Mouse (Mus musculus) liver, adult 2 months (tissue): ENCODE data around the gene Afm. TPM values are rescaled to one million over a fixed set of nuclear protein-coding genes. Genes with fewer than 3 reads are reported as not detected.
A peak's percentile ranks its signal among the peaks of the same experiment; 100 is the strongest.

Experiments
- DNase-seq: peaks from one replicate; pipeline ENCODE4 v3.0.0-alpha.2; 2011; ENCODE audit warnings: low read depth, low spot score; ENCODE audit errors: extremely low read depth
- H3K27ac ChIP-seq: fragments of 200-500 bp; replicated peaks from 2 replicates; pipeline ENCODE4 v1.5.1; 2012; ENCODE audit warnings: low read depth, mild to moderate bottlenecking, control low read depth, inconsistent platforms, low read length; ENCODE audit not compliant: insufficient read depth
- H3K27me3 ChIP-seq: fragments of 200-500 bp; 2 replicates; pipeline ENCODE4 v1.6.1; 2012; ENCODE audit warnings: mild to moderate bottlenecking, moderate library complexity, low read length, inconsistent platforms; ENCODE audit not compliant: control insufficient read depth, insufficient read depth
- H3K36me3 ChIP-seq: fragments of 200-500 bp; 2 replicates; pipeline ENCODE4 v1.6.1; 2012; ENCODE audit warnings: low read length, inconsistent platforms; ENCODE audit not compliant: control insufficient read depth, insufficient read depth
- H3K4me1 ChIP-seq: fragments of 200-500 bp; 2 replicates; pipeline ENCODE4 v1.6.1; 2011; ENCODE audit warnings: low read length; ENCODE audit not compliant: control insufficient read depth, insufficient read depth
- H3K4me3 ChIP-seq: fragments of 200-500 bp; 2 replicates; pipeline ENCODE4 v1.5.1; 2011; ENCODE audit warnings: low read depth, mild to moderate bottlenecking, control low read depth, low read length, moderate library complexity; ENCODE audit not compliant: insufficient read depth
- H3K79me2 ChIP-seq: fragments of 200-500 bp; 2 replicates; pipeline ENCODE4 v1.6.1; 2012; ENCODE audit warnings: inconsistent platforms, mild to moderate bottlenecking, low read length, moderate library complexity; ENCODE audit not compliant: control insufficient read depth, insufficient read depth
- H3K9ac ChIP-seq: fragments of 200-500 bp; 2 replicates; pipeline ENCODE4 v1.6.1; 2012; ENCODE audit warnings: low read depth, mild to moderate bottlenecking, control low read depth, inconsistent platforms, low read length
- CTCF ChIP-seq: fragments of 200-500 bp; IDR thresholded peaks from 2 replicates; pipeline ENCODE4 v1.5.1; 2011; ENCODE audit warnings: low read depth, low read length, control low read depth
- POLR2A ChIP-seq: fragments of 200-500 bp; IDR thresholded peaks from 2 replicates; pipeline ENCODE4 v1.6.1; 2011; ENCODE audit warnings: low read length, control low read depth; ENCODE audit not compliant: insufficient read depth; ENCODE audit errors: extremely low read depth
- WGBS: fragments of 180-500 bp; shearing (Covaris S2); methylation state at CpG from one replicate; pipeline ENCODE4 v1.1.7; 2018; 5-methylcytosine and 5-hydroxymethylcytosine counted together
- polyA plus RNA-seq: library from polyadenylated mRNA; depleted of rRNA; stranded (reverse); fragments of >200 nt; gene quantifications from 2 replicates; pipeline ENCODE4 v1.2.3, GENCODE M21; 2012
- total RNA-seq: library from RNA; depleted of rRNA; stranded (reverse); fragments of >200 nt; gene quantifications from 2 replicates; pipeline ENCODE4 v1.2.3, GENCODE M21; 2014

The Afm gene
- total and polyA plus RNA-seq, 2 experiments = 108 to 234 TPM

DNA sequence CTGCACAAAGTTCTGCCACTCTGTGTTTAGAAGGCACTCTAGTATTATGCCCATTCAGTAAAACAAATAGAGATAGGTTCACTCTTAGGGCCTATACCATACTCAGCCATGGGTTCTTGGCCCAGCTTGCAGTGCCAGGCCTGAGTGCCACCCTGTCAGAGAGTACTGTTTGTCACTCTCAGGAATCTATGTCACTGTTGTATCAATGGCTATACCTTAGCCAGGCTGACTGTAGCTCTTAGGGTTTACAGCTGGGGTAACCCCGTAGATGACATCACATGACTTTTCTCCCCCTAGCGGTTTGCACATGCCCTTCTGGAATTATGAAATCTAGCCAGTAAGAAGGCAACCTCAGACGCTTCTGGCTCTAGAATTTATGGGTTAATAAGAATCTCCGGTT is 24.4 kb upstream of the Afm start:
- Histone ChIP-seq H3K36me3 (no peaks in the 10 kb centered on the region), H3K4me3 (no peak overlapping the region), H3K4me1 (peaks cover 2% of the 10 kb centered on the region; the same call in 1 of the 2 replicates), H3K27ac (no peak overlapping the region), H3K9ac (no peak overlapping the region), H3K79me2 (no peaks in the 10 kb centered on the region), H3K27me3 (no peaks in the 10 kb centered on the region)
- no peak for TF ChIP-seq CTCF
- no peak for TF ChIP-seq POLR2A
- WGBS = 61% methylated on average over 4 of the region's 4 CpGs
- DNase-seq = no peak

DNA sequence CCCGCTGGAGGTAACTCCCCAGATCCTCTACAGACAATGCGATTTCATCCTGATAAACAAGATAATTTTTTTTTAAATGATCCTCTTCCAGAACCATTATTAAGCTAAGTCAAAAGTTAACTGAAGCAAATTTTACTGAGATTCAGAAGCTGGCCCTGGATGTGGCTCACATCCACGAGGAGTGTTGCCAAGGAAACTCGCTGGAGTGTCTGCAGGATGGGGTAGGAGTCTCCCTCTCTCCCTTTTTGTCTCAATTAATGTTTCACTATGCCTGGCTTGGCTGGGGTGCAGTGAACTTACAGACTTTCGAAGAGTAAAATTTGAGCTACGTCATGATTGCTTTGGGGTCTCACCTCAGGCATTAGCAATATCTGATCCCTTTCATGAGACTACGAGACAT is 19.2 kb upstream of the Afm start:
- WGBS = 72% methylated on average over 7 of the region's 7 CpGs

DNA sequence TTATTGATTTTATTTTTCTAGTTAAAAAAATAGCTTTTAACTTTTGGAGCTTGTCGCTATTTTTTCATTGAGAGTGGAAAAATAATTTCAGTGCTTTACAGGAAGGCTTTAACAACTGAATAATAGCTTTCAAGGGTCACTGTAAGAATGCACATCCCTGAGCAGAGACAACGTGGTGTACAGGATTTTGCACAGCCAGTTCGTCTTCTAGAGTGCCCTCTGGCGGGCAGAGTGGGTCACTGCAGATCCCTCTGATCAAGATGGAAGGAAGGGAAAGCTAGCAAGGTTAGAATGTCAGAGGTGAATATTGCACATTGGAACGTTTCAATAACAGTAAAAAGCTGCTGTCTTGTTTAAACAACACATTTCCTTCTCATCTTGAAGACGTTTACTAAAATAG is 18.0 kb upstream of the Afm start:
- no peaks in the 10 kb centered on the region for H3K79me2 ChIP-seq
- H3K27me3 ChIP-seq = no peaks in the 10 kb centered on the region
- peak; percentile 61 for DNase-seq
- TF ChIP-seq CTCF = peak; percentile 89
- TF ChIP-seq POLR2A = no peak
- no peak overlapping the region for H3K27ac ChIP-seq
- no peak overlapping the region for H3K9ac ChIP-seq
- H3K4me1 ChIP-seq = no peaks in the 10 kb centered on the region
- no peaks in the 10 kb centered on the region for H3K36me3 ChIP-seq
- WGBS = 1% methylated on average over 6 of the region's 6 CpGs
- no peak overlapping the region for H3K4me3 ChIP-seq

More for the DNA sequence above, 19.2 kb upstream of the Afm start:
- no peaks in the 10 kb centered on the region for H3K4me1 ChIP-seq
- no peak for TF ChIP-seq POLR2A
- TF ChIP-seq CTCF = no peak
- H3K27me3 ChIP-seq = no peaks in the 10 kb centered on the region
- H3K27ac ChIP-seq = no peak overlapping the region
- H3K36me3 ChIP-seq = no peaks in the 10 kb centered on the region
- H3K9ac ChIP-seq = no peak overlapping the region
- no peak for DNase-seq
- H3K4me3 ChIP-seq = no peak overlapping the region
- no peaks in the 10 kb centered on the region for H3K79me2 ChIP-seq

DNA sequence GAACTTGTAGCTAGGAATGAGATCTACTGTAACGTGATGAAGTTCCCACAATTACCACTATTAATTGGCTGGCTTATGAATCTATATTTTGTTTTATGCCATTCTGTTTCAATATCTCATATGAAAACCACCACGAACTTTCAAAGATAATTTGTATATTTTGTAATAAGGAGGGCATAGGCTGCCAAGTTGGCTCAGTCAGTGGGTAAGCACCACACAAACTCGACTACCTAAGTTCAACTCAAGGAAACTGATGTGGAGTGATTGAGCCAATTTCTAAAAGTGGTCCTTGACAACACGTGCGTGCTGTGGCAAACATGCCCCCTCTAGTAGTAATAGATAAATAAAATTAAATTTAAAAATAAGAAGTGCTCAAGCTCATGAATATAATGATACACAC is 17.0 kb upstream of the Afm start:
- Histone ChIP-seq H3K9ac (no peak overlapping the region), H3K4me1 (no peaks in the 10 kb centered on the region), H3K27ac (no peak overlapping the region), H3K4me3 (no peak overlapping the region), H3K36me3 (no peaks in the 10 kb centered on the region), H3K79me2 (no peaks in the 10 kb centered on the region), H3K27me3 (no peaks in the 10 kb centered on the region)
- DNase-seq = no peak
- 56% methylated on average over 5 of the region's 5 CpGs for WGBS
- TF ChIP-seq CTCF = no peak
- TF ChIP-seq POLR2A = no peak

DNA sequence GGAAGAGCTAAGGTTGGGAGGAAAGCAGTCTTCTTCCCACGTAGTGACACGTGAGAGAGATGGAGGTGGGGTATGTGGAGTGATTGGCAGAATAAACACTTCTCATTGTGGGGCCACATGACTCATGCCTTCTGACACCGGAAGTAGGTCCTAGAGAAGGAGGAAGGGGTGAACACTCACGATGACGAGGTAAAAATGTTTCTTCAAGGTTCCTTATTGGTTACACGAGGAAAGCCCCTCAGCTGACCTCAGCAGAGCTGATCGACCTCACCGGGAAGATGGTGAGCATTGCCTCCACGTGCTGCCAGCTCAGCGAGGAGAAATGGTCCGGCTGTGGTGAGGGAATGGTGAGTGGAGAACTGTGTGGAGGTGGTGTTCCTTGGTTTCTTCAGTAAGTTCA is 14.0 kb upstream of the Afm start:
- Histone ChIP-seq H3K27ac (no peak overlapping the region), H3K4me3 (no peak overlapping the region), H3K27me3 (no peaks in the 10 kb centered on the region), H3K4me1 (no peaks in the 10 kb centered on the region), H3K36me3 (no peaks in the 10 kb centered on the region), H3K79me2 (no peaks in the 10 kb centered on the region), H3K9ac (no peak overlapping the region)
- no peak for TF ChIP-seq CTCF
- no peak for TF ChIP-seq POLR2A
- DNase-seq = no peak
- 65% methylated on average over 11 of the region's 11 CpGs for WGBS

GRCm38 (mm10) chr5:90506507-90506906 is 12.2 kb upstream of the Afm start:
- no peaks in the 10 kb centered on the region for H3K4me1 ChIP-seq
- no peaks in the 10 kb centered on the region for H3K36me3 ChIP-seq
- no peaks in the 10 kb centered on the region for H3K27me3 ChIP-seq
- H3K27ac ChIP-seq = no peak overlapping the region
- no peaks in the 10 kb centered on the region for H3K79me2 ChIP-seq
- WGBS = 46% methylated on average over 2 of the region's 2 CpGs
- no peak overlapping the region for H3K4me3 ChIP-seq
- TF ChIP-seq POLR2A (no peak), CTCF (no peak)
- no peak overlapping the region for H3K9ac ChIP-seq
- DNase-seq = no peak
